Mouse (Mus musculus) macrophage (primary cell): Measurements from ENCODE around the gene Ercc4. TPM values are rescaled to one million over a fixed set of nuclear protein-coding genes. Genes with fewer than 3 reads are reported as not detected.
A peak's percentile ranks its signal among the peaks of the same experiment; 100 is the strongest.
"Not testable (repeated sequence)": the region's sequence is repeated elsewhere in the genome, so short reads cannot be mapped to it uniquely, and the experiment has no call there.

ENCODE experiments used
- H3K27ac ChIP-seq: fragments of 350-480 bp; formaldehyde crosslinking; 2 replicates; pipeline ENCODE4 v1.9.0; 2021
- H3K36me3 ChIP-seq: fragments of 350-480 bp; formaldehyde crosslinking; 2 replicates; pipeline ENCODE4 v1.9.0; 2021; ENCODE audit errors: inconsistent target
- H3K4me3 ChIP-seq: fragments of 350-480 bp; formaldehyde crosslinking; 2 replicates; pipeline ENCODE4 v1.9.0; 2021; ENCODE audit errors: inconsistent target
- H3K79me2 ChIP-seq: fragments of 350-480 bp; formaldehyde crosslinking; 2 replicates; pipeline ENCODE4 v1.9.0; 2021; ENCODE audit errors: inconsistent target
- WGBS: methylation state at CpG from one replicate; pipeline ENCODE4 v1.1.7; 2026; ENCODE audit warnings: inconsistent platforms; ENCODE audit not compliant: missing documents; 5-methylcytosine and 5-hydroxymethylcytosine counted together
- polyA plus RNA-seq: library from polyadenylated mRNA; stranded (reverse); fragments of 250-400 nt; gene quantifications from 3 replicates; pipeline ENCODE4 v1.2.4, GENCODE M21; 2018; ENCODE audit warnings: inconsistent platforms
- total RNA-seq, 78 experiments: library from RNA; depleted of rRNA; stranded (reverse); fragments of 250-400 nt; gene quantifications; 1 replicate in 9 of 78; 2 replicates in 24 of 78; 3 replicates in 43 of 78; 4 replicates in 2 of 78; pipeline ENCODE4 v1.2.4; 2018; ENCODE audit warnings: inconsistent platforms in 56 of 78

Gene Ercc4
- 10 to 100 TPM; 16.5 to 64.4 (median 46.7) TPM for total RNA-seq (2018; cell fraction: chromatin; rRNA removed)
- total RNA-seq (2018; cell fraction: cytosol; rRNA removed): 10 to 100 TPM in 15 of 26 experiments, 1 to 10 TPM in 11; 6.1 to 14.5 (median 10.5) TPM
- 10 to 100 TPM; 10.7 to 42.2 (median 22.3) TPM for total RNA-seq (2018; cell fraction: nucleus; rRNA removed)
- polyA plus RNA-seq: 10.5 to 11.4 TPM (median 10.5 TPM) in 3 replicates

- Histone ChIP-seq H3K4me3 (peak within 1 kb of the TSS; percentile 82), H3K79me2 (peaks cover 10% of the 10 kb centered on the region; the same call in 1 of the 2 replicates), H3K36me3 (peaks cover 28% of the 10 kb centered on the region; the same call in 1 of the 2 replicates), H3K27ac (peak within 1 kb of the TSS; percentile 25; the same call in 1 of the 2 replicates)
- WGBS: 2% methylated on average over 53 of the region's 53 CpGs
These were observed at the start of gene Ercc4 for GRCm38 (mm10) chr16:13109156-13109989. Gene Ercc4 (plus strand): TSS chr16:13109684.

GRCm38 (mm10) chr16:13061113-13061512, 48.4 kb upstream of the Ercc4 start:
- no peaks in the 10 kb centered on the region for H3K79me2 ChIP-seq
- no peak overlapping the region for H3K27ac ChIP-seq
- no peaks in the 10 kb centered on the region for H3K36me3 ChIP-seq
- WGBS: 29% methylated on average over 10 of the region's 10 CpGs
- no peak overlapping the region for H3K4me3 ChIP-seq

- WGBS: 96% methylated on average over 4 of the region's 4 CpGs
- no peak overlapping the region for H3K27ac ChIP-seq
- no peak overlapping the region for H3K4me3 ChIP-seq
- no peaks in the 10 kb centered on the region for H3K79me2 ChIP-seq
- no peaks in the 10 kb centered on the region for H3K36me3 ChIP-seq
These were observed 35.3 kb upstream of the Ercc4 start for GRCm38 (mm10) chr16:13074176-13074575.

GRCm38 (mm10) chr16:13080161-13080560, 29.3 kb upstream of the Ercc4 start:
- no peak overlapping the region for H3K27ac ChIP-seq
- WGBS: 72% methylated on average over 6 of the region's 6 CpGs
- no peak overlapping the region for H3K4me3 ChIP-seq
- no peaks in the 10 kb centered on the region for H3K79me2 ChIP-seq
- H3K36me3 ChIP-seq: no peaks in the 10 kb centered on the region

GRCm38 (mm10) chr16:13083155-13083798, 26.2 kb upstream of the Ercc4 start:
- Histone ChIP-seq H3K79me2 (no peaks in the 10 kb centered on the region), H3K36me3 (no peaks in the 10 kb centered on the region), H3K4me3 (no peak overlapping the region), H3K27ac (no peak overlapping the region)
- 90% methylated on average over 6 of the region's 6 CpGs for WGBS

GRCm38 (mm10) chr16:13108356-13108755, 1.1 kb upstream of the Ercc4 start:
- no peak overlapping the region for H3K27ac ChIP-seq
- WGBS: 95% methylated on average over 12 of the region's 12 CpGs
- H3K79me2 ChIP-seq: peaks cover 10% of the 10 kb centered on the region; the same call in 1 of the 2 replicates
- no peak overlapping the region for H3K4me3 ChIP-seq
- H3K36me3 ChIP-seq: peaks cover 18% of the 10 kb centered on the region; the same call in 1 of the 2 replicates

- Histone ChIP-seq H3K79me2 (peaks cover 10% of the 10 kb centered on the region; the same call in 1 of the 2 replicates), H3K27ac (peak overlapping the region; percentile 25; the same call in 1 of the 2 replicates), H3K4me3 (peak overlapping the region; percentile 82), H3K36me3 (peaks cover 35% of the 10 kb centered on the region; the same call in 1 of the 2 replicates)
- 2% methylated on average over 31 of the region's 32 CpGs for whole genome bisulfite sequencing
These were observed 609 bp downstream of the Ercc4 start for GRCm38 (mm10) chr16:13109990-13110595.

GRCm38 (mm10) chr16:13114821-13115220, 5.3 kb downstream of the Ercc4 start:
- H3K79me2 ChIP-seq: peaks cover 10% of the 10 kb centered on the region; the same call in 1 of the 2 replicates
- no peak overlapping the region for H3K27ac ChIP-seq
- no peak overlapping the region for H3K4me3 ChIP-seq
- H3K36me3 ChIP-seq: peaks cover 40% of the 10 kb centered on the region; the same call in 1 of the 2 replicates
- 96% methylated on average over 2 of the region's 2 CpGs for WGBS

- not testable (repeated sequence) for H3K4me3 ChIP-seq
These were observed 6.0 kb downstream of the Ercc4 start for GRCm38 (mm10) chr16:13115466-13115865.

GRCm38 (mm10) chr16:13117299-13117966, 7.9 kb downstream of the Ercc4 start:
- H3K79me2 ChIP-seq: no peaks in the 10 kb centered on the region; the same call in 1 of the 2 replicates
- WGBS: 74% methylated on average over 9 of the region's 9 CpGs
- H3K36me3 ChIP-seq: peaks cover 46% of the 10 kb centered on the region; the same call in 1 of the 2 replicates
- H3K4me3 ChIP-seq: no peak overlapping the region
- no peak overlapping the region for H3K27ac ChIP-seq

More at GRCm38 (mm10) chr16:13115466-13115865, 6.0 kb downstream of the Ercc4 start:
- not testable (repeated sequence) for H3K27ac ChIP-seq, H3K79me2 ChIP-seq
- H3K36me3 ChIP-seq: peaks cover 40% of the 10 kb centered on the region; the same call in 1 of the 2 replicates
- WGBS: 92% methylated on average over 1 of the region's 3 CpGs

- Histone ChIP-seq H3K4me3 (no peak overlapping the region), H3K27ac (no peak overlapping the region), H3K79me2 (no peaks in the 10 kb centered on the region; the same call in 1 of the 2 replicates), H3K36me3 (peaks cover 42% of the 10 kb centered on the region; the same call in 1 of the 2 replicates)
- 96% methylated on average over 7 of the region's 7 CpGs for WGBS
These were observed 8.5 kb downstream of the Ercc4 start for GRCm38 (mm10) chr16:13117967-13118430.

- Histone ChIP-seq H3K36me3 (peaks cover 41% of the 10 kb centered on the region; the same call in 1 of the 2 replicates), H3K79me2 (no peaks in the 10 kb centered on the region; the same call in 1 of the 2 replicates), H3K4me3 (no peak overlapping the region), H3K27ac (no peak overlapping the region)
- 100% methylated on average over 1 of the region's 2 CpGs for WGBS
These were observed 9.3 kb downstream of the Ercc4 start for GRCm38 (mm10) chr16:13118754-13119294.

GRCm38 (mm10) chr16:13119641-13120350, 10.3 kb downstream of the Ercc4 start:
- Histone ChIP-seq H3K27ac (no peak overlapping the region), H3K36me3 (peaks cover 39% of the 10 kb centered on the region), H3K4me3 (no peak overlapping the region), H3K79me2 (no peaks in the 10 kb centered on the region; the same call in 1 of the 2 replicates)
- WGBS: 95% methylated on average over 3 of the region's 3 CpGs
